Mouse (Mus musculus) olfactory bulb, adult 2 months (tissue): ENCODE results near the gene 4930548H24Rik. TPM values are rescaled to one million over a fixed set of nuclear protein-coding genes. Genes with fewer than 3 reads are reported as not detected.

Source experiments
- H3K27ac ChIP-seq: fragments of 200-500 bp; 2 replicates; pipeline ENCODE4 v1.5.1; 2012; ENCODE audit warnings: low read depth, low read length; ENCODE audit not compliant: insufficient read depth
- H3K4me1 ChIP-seq: fragments of 200-500 bp; 2 replicates; pipeline ENCODE4 v1.6.1; 2012; ENCODE audit warnings: low read length; ENCODE audit not compliant: control insufficient read depth, insufficient read depth
- H3K4me3 ChIP-seq: fragments of 200-500 bp; 2 replicates; pipeline ENCODE4 v1.5.1; 2012; ENCODE audit warnings: mild to moderate bottlenecking, low read depth, low read length, moderate library complexity; ENCODE audit not compliant: insufficient read depth
- CTCF ChIP-seq: fragments of 200-500 bp; IDR thresholded peaks from 2 replicates; pipeline ENCODE4 v1.5.1; 2012; ENCODE audit warnings: low read depth, mild to moderate bottlenecking, low read length, moderate library complexity; ENCODE audit not compliant: insufficient read depth
- POLR2A ChIP-seq: fragments of 200-500 bp; IDR thresholded peaks from 2 replicates; pipeline ENCODE4 v1.6.1; 2012; ENCODE audit warnings: mild to moderate bottlenecking, low read depth, low read length, moderate library complexity; ENCODE audit not compliant: insufficient read depth
- WGBS: fragments of 180-500 bp; shearing (Covaris S2); methylation state at CpG from one replicate; pipeline ENCODE4 v1.1.7; 2018; 5-methylcytosine and 5-hydroxymethylcytosine counted together
- polyA plus RNA-seq: library from polyadenylated mRNA; stranded (reverse); fragments of >200 nt; gene quantifications from 2 replicates; pipeline ENCODE4 v1.2.4, GENCODE M21; 2012; ENCODE audit warnings: low replicate concordance; ENCODE audit not compliant: missing spikeins, insufficient read depth, insufficient read length

The 4930548H24Rik gene
- polyA plus RNA-seq, 1 experiment: not detected

DNA sequence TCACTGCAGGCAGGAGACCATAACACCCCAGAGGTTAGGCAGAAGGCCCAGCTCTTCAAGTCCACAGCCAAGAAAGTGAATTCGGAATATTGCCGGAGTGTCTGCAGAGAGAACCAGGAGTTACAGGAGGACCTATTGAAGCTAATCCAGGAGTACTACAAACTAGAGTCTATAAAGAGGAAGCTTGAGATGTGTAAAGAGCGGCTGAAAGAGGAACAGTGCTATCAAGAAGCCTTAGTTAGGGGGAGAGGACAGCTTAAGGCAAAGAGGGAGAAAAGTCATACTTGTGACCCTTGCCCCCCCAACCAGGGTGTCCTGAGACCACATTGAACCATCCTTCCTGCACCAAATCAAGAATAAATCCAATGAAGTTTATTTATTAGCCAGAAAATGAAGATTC is 2.3 kb downstream of the 4930548H24Rik start:
- Histone ChIP-seq H3K4me1 (no peaks in the 10 kb centered on the region), H3K4me3 (no peak overlapping the region), H3K27ac (no peak overlapping the region)
- 93% methylated on average over 3 of the region's 3 CpGs for WGBS
- TF ChIP-seq POLR2A (no peak), CTCF (no peak)

DNA sequence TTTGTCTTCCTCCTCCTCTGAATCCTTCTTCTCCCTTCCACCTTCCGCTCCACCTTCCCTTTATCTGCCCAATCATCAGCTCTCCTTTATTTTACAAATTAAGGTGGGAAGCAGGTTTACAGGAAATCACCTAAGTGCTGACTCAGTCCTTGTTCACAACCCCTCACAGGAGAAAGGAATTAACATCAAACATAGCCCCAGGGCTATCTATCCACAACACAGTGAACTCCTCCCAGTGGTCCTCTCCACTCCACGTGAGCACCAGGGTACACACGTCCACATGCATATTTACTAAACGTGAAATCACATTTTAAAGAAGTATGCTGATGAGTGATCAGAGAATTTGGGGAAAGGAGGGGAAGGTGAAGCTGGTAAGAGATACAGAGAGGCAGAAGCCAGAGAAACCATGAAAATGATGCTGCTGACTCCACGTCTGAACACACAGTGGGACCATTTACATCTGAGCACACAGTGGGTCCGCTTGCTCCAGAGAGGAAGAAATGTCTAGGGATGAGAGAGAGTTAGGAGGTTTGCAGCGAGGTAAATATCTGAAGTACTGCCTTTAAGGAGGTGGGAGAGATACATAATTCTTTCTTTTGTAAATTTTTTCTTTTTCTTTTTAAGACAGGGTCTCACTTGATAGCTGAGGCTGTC is 3.7 kb downstream of the 4930548H24Rik start:
- WGBS: 72% methylated on average over 7 of the region's 7 CpGs
- Histone ChIP-seq H3K4me1 (no peaks in the 10 kb centered on the region), H3K27ac (no peak overlapping the region), H3K4me3 (no peak overlapping the region)
- TF ChIP-seq POLR2A: no peak
- TF ChIP-seq CTCF: no peak

GRCm38 (mm10) chr5:31492031-31492430 is 6.5 kb downstream of the 4930548H24Rik start:
- Histone ChIP-seq H3K4me1 (peaks cover 4% of the 10 kb centered on the region; the same call in 1 of the 2 replicates), H3K4me3 (no peak overlapping the region), H3K27ac (no peak overlapping the region)
- TF ChIP-seq POLR2A: no peak
- TF ChIP-seq CTCF: no peak
- WGBS: 38% methylated on average over 1 of the region's 1 CpGs

- under 1% methylated on average over 49 of the region's 49 CpGs for WGBS
- H3K27ac ChIP-seq: no peak within 1 kb of the TSS
These were observed 9.2 kb downstream of the 4930548H24Rik start, which contains the start of gene Gpn1 for GRCm38 (mm10) chr5:31494513-31495297. Gpn1 (plus strand) TSS chr5:31494741.

DNA sequence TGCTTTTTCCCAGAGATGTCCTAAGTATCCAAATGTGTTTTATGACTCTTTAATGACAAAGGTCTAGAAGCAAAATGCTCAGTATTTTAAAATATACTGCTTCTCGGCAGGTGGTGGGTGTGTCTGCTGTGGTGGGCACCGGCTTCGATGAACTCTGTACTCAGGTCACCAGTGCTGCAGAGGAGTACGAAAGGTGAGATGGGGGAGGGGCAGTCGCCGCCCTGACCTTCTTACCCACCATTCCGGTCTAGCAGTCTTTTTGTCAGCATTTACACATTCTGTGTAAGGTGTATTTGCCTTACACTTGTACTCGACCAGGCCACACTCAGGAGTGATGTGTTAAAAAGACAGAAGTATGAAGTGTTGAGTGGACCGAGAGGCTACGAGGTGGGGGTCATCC is 19.3 kb downstream of the 4930548H24Rik start:
- Histone ChIP-seq H3K4me3 (no peak overlapping the region), H3K4me1 (no peaks in the 10 kb centered on the region), H3K27ac (no peak overlapping the region)
- WGBS: 96% methylated on average over 10 of the region's 10 CpGs
- no peak for TF ChIP-seq CTCF
- TF ChIP-seq POLR2A: no peak

More at GRCm38 (mm10) chr5:31494513-31495297, 9.2 kb downstream of the 4930548H24Rik start, which contains the start of gene Gpn1:
- H3K4me3 ChIP-seq: peak within 1 kb of the TSS; percentile 88
- TF ChIP-seq POLR2A (peak; percentile 43; the same call in 1 of the 2 replicates), CTCF (no peak)
- H3K4me1 ChIP-seq: peaks cover 4% of the 10 kb centered on the region; the same call in 1 of the 2 replicates

- Histone ChIP-seq H3K27ac (no peak overlapping the region), H3K4me1 (no peaks in the 10 kb centered on the region), H3K4me3 (no peak overlapping the region)
- WGBS: 55% methylated on average over 1 of the region's 1 CpGs
- TF ChIP-seq CTCF: no peak
- TF ChIP-seq POLR2A: no peak
These were observed 26.9 kb downstream of the 4930548H24Rik start for GRCm38 (mm10) chr5:31512481-31512880.

DNA sequence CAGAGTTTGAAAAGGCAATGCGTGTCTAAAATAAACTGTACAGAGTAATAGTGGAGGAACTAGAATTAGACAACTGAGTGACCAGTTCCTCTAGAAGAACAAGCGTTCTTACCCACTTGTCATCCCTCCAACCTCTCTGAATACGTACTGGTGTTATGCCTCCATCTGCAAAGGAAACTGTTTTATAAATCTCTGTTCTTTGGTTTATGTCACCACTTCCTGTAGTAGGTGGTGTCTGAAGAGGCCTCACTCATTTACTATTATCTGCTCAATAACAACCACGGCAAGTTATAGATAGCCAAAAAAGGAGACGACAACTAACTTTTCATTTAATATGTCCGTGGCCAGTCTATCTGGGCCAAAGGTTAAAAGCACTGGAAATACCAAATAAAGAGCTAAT is 35.0 kb downstream of the 4930548H24Rik start:
- no peak overlapping the region for H3K4me3 ChIP-seq
- H3K27ac ChIP-seq: no peak overlapping the region
- H3K4me1 ChIP-seq: peaks cover 4% of the 10 kb centered on the region; the same call in 1 of the 2 replicates
- 93% methylated on average over 6 of the region's 6 CpGs for WGBS
- TF ChIP-seq POLR2A (no peak), CTCF (no peak)

DNA sequence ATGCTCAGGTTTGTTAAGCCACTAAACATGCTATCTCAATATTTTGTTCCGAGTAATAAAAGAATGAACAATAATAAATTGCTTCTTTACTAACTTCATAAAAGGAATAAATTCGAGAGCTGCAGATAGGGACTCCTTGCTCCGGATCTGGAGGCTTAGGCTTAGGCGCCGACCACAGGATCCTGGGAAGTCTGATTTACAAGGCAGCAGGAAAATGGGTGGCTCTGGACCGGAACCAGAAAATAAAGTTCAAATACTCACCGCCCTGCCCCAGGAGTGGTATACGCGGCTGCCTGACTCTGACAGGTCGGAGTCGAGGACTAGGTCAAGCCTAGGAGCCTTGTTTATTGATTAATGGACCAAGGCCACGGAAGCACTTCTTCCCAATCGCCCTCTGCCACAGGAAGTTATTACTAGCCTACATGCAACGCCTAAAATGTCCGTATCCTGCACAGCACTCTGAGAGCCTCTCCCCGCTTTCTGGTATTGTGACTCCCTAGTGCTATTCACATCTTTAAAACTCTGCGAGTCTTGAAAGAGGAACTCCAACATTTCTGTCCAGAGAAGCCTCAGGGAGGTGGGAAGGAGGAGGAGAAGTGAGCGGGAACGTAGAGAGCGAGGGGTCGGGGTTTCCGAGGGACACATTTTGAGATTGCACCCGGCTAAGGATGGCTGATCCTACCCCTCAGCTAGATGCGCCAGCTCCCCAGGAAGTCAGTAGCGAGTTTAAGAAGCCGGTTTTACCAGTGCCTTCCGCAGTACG is 41.0 kb downstream of the 4930548H24Rik start, which contains the start of gene Slc4a1ap:
Gene Slc4a1ap, plus strand, starts transcription at position 642 of the 763 bp plus-strand sequence.
- Histone ChIP-seq H3K4me3 (peak within 1 kb of the TSS; percentile 85), H3K27ac (peak within 1 kb of the TSS; percentile 63), H3K4me1 (peaks cover 9% of the 10 kb centered on the region; the same call in 1 of the 2 replicates)
- TF ChIP-seq POLR2A (0 out of 2 replicates have a peak, but pooled peaks have one; percentile 40), CTCF (no peak)
- WGBS: under 1% methylated on average over 28 of the region's 28 CpGs
